Mouse (Mus musculus) cerebellum, postnatal 36 days (tissue): ENCODE data around the gene Ppp1r14b.
"Not testable (repeated sequence)": the region's sequence is repeated elsewhere in the genome, so short reads cannot be mapped to it uniquely, and the experiment has no call there.

Source experiments
- DNase-seq, 2 experiments: peaks; one replicate each; pipeline ENCODE4 v3.0.0; 2021 to 2022; ENCODE audit warnings: mixed read lengths in 2 of 2

Gene Ppp1r14b

DNA sequence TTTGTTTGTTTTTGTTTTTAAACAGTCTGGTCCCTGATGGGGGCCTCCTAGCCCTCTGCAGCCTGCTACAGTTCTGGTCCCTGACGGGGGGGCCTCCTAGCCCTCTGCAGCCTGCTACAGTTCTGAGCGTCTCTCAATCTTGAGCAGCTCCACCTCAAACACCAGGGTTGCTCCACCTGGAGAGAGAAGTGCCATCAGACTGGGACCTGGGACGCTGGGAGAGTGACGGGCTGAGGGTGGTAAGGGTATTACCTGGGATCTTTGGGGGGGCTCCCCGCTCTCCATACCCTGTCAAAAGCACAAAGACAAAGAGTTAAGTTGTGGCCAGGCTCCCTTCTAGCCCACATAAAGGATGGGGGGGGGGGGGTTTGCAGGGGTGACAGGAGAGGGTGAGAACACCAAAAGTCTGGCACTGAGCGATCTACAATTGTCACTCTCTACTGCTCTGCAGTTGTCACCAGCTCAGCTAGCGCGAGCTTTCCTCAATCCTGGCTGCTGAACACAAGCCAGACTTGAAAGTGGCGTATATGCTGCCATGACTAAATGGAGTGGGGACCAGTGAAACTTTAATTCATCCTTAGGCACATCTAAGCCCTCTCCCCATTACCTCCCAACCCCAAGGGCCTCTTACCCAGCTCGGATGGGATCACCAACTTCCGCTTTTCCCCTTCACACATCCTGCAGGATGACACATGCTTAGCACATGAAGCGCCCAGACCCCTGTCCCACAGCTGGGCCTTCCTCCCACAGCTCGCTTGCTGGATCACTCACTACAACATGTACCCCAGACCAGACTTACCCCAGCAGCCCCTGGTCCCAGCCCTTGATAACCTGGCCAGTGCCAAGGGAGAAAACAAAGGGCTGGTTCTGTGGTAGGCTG lies 3.2 kb downstream of the Ppp1r14b start:
- DNase-seq, result no peak

DNA sequence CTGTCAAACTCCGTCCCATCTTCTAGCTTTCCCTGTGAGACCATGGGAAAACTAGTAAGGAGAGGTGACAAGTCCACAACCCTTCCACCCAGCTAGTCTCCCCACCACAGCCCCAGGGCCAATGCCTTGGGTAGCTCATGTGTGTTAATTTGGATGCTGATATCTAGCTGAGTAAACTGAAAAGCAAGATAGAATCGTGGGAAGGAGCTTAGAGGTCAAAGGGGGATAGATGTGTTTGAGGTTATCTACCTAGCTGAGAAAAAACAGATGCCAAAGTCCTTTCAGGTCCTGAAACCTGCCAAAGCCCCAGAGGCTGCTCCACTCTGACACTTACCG lies 3.8 kb downstream of the Ppp1r14b start:
- DNase-seq, result no peak

DNA sequence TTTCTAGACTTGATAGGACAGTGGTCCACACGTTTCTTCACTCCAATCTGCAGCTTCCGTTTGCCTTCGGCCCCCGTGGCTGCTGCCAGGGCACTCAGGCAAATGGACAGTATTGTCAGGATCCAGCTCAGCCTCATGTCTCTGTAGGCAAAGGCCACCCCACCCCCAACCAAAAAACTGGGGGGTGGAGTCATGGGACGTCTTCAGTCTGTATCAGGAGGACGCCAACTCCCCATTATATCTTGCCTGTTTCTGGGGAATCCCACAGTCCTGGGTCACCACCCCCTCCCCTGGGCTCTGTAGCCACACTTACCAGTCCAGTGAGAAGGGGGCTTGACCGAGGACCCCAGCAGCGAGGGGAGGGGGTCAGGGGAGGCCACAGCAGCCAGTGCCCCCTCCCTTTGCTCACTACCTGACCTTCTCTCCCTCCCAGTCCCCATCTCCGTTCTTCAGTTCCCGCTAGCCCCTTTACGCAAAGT lies 4.3 kb downstream of the Ppp1r14b start:
- DNase-seq, result peak in 1 of 2 experiments; percentile 34

DNA sequence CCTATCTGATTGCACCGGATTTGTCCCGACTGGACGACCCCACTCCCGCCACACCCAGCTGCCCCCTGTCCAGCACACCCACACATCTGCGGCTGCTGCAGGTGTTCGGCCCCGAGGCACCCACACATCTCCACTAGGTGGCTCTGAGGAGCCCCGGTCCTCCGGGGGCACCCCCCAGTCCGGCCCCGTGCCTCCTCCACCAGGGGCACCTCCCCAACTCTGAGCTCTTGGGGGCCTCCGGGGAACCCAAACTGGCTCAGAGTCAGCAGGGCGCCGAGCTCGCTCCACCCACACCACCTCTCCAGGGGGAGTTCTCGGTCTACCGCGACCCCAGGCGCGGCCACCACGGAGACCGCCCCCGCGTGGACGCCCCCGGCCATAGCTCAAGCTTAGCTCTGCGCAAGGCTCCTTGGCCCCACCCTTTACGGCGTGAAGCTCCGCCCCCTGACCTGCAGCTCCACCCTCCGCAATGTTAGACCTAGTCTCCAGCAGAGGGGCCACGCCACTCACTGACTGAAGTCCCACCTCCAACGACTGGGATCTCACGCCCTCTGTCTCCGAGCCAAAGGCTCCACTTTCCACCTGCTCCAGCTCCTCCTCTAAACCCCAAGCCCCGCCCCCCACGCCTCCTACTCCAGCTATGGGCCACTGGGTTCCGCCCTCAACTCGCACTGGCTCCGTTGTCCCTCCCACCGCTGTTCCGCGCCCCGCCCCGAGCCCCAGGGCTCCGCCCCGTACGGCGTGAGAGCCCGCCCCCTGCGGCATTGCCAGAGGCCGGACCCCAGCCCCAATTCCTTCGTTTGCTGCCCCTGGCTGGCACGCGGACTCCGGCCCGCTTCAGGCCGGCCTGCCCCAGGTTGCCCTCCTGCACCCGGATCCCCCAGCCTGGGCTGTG lies 5.0 kb downstream of the Ppp1r14b start:
- peak; percentile 98 to 100 for DNase-seq

DNA sequence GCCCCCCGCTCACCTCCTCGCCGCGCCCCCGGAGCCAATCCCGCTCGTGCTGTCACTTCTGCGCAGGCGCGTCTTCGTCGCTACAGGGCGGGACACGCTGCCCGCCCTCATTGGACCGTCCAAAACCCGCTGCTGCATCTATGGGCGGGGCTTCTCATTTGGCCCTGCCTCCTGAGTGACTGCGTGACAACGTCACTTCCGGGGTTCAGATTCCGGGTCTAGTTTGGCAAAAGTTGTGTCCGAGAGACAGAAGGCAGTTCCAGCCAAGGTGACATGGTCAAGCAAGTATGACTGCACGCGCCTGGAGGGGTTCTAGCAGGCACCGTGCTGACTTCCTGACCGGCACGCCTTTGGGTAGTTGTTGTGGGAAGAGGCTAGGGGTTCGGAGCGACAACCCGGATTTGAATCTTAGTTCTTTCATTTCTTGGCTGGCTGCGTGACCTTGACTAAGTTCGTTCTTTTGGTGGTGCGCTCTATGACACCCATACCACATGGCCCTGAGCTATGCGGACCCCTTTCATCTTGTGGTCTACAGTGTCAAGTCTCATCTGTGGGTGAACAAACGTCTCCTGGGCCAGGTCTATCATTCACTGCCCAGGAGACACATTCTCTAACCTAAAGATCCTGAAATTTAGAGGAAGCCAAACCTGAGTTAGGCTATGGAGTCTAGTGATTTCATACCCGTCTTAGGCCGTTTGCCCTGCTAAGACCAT lies 5.8 kb downstream of the Ppp1r14b start, which contains the start of gene Fkbp2:
Gene Fkbp2 (minus strand): TSS at position 121 of the 713 bp plus-strand sequence.
- DNase-seq, result peak; percentile 99

DNA sequence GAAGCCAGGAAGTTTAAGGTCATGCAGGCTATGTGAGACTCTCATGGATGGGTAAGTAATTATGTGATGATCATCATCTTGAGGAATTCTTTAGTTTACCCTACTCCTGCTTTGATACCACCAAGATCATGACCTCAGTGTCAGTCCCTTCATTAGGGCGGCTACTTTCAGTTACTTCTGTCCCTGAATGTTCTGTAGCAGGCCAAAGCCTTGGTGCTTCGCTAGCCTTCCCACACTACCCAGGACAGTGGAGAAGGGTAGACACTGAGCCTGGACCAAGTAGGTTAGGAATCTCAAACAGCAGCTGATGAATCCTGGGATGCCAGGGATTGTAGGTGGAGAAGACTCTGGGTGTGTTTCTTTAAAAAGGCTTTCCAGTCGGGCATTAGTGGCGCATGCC lies 6.7 kb downstream of the Ppp1r14b start:
- DNase-seq, result no peak

DNA sequence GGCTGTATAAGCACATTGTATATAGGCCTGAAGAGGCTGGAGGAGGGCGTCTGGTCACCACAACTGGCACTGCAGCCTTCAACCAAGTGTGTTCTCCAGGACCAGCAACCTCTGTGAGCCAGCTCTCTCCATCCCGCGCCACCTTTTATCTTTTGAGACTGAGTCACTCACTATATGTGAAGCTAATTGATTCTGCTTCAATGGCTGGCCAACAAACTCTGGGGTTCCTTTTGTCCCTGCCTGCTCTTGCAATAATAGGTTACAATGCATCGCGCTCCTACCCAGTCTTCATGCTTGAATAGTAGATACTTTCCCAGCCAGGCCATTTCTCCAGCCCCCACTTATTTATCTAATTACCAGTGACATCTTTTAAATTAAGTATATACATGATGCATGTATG lies 8.9 kb downstream of the Ppp1r14b start:
- no peak for DNase-seq

DNA sequence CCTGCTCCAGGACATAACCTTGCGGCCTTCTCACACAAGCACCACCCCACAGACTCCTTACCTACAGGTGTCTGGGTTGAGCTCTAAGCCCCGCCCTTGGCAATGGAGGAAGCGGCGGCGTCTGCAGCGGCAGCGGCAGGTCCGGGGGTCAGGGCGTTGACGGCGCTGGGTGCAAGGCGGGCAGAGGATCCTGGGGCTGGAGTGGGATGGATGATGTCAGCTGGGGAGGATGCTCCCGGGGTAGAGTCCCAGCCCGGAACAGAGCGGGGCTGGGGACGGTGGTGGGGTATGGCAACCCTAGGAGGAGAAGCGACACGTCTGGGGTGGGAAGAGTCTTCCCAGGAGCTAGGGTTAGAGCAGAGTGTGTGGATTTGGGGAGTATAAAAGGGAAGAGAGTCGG lies 10.5 kb downstream of the Ppp1r14b start:
- no peak for DNase-seq

DNA sequence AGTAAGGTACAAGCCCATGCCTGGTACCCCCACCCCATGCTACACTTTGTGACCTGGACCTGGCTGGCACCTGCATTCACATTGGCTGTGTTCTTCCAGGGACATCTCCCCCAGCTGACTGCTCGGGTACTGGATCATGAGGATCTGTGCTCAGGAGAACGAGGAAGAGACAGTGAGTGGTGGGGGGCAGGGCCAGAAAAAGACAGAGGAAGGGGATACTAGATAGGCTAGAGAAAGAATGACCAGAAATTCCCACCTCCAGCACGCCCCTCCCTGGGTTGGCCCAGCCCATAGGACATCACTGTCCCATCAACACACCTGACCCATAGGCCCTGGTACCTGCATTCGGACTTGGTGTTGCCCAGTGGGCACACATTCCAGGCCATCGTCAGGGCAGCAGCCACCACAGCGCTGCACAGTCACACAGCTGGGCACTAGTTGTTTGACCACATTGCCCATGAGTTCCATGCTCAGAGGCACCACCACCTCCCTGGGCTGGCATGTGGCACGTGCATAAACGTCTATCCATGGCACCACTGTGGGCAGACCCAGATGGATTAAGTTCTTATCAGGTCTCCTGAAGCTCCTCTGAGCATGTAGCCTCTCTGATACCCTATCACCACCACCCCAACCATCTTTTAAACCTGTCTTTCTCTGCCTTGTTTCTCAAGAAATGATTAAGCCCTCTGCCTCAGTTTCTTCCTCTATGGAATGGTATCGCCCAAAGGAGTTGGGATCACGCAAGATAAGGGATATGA lies 11.4 kb downstream of the Ppp1r14b start:
- no peak for DNase-seq

DNA sequence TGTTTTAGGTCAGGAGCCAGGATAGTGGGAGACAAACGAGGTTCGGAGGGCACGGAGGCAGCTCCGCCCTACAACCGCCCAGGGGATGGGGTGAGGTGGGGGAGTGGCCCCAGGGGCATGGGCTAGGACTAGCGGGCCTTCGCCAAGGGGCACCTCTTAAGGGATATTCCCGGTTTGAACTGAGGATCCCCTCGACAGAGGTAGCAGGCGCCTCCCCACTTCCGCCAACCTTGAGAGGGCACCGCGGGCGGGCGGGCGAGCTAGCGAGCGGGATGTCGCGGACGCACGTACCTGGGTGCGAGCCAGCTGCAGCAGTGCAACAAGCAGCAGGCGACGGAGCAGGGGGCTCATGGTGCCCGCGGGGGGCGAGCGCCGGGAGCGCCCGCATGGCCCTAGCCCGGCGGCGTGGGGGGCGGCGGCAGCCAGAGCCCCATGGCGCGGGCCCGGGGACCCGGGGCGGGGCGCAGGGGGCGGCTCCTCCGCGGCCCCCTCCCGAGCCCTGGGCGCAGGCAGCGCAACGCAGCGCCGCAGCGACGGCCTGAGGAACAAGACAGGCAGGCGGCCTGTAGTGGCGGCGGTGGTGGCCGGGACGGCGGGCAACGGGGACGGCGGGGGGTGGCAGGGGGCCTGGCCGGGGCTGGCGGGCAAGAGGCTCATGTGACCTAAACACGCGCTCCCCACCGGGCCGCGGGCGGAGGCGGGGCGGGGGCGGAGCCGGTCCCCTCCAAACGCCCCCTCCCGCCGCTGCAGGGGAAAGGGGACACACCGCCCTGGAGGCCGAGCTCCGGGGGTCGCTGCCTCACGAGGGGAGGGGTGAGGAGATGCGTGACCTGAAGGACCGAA lies 12.5 kb downstream of the Ppp1r14b start, which contains the start of gene Vegfb:
Gene Vegfb (minus strand): TSS at position 591 of the 843 bp plus-strand sequence.
- peak; percentile 66 to 75 for DNase-seq

DNA sequence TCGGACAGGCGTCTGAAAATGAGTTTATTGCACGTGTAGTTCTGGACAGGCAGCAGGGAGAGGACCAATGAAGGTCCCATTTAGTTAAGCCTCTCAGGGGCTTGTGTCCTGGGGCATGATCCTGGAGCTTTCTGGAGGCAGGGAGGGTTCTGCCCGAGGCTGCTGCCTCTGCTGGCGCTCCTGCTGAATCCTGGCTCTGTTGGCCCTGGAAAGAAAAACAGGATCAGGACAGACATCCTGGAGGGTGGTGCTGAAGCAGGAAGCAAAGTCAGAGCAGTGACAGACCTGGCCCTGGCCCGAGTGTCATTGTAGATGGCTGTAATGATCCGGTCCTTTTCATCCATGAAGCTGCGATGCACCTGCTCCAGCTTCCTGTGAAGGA lies 13.1 kb downstream of the Ppp1r14b start:
- no peak for DNase-seq

DNA sequence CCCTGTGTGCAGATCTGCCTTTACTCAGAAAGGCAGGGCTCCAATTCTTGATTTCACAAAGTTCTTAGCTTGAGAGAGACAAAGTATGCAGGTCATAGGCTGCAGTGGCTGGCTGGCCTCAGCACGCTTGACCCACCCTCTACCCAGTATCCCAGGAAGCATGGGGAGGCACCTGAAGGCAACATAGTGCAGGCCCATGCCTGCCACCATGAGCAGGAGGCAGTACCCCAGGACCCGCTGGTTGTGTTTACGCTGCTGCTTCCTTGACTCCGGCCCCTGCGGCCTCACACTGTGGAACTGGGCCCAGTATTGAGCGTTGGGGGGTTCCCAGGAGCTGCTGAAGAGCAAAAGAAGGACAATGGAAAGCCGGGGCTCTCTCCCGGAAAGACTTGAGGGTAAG lies 14.5 kb downstream of the Ppp1r14b start:
- no peak for DNase-seq

DNA sequence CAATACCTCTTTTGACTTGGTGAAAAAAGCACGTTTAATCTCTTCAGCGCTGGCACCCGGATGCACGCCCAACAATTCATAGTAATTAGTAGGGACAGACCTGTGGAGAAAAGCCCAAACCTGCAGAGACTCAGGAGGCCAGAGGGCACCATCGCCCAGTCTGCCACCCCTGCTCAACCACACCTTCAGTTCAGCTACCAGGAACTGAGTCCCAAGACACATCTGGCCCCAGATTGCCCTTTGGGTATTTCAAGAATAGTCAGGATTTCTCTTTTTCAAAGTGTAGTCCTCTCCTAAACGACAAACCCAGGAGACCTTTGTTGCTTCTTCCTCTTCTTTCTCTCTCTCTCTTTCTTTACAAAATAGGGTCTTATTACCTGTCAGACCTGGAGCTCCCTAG lies 15.9 kb downstream of the Ppp1r14b start:
- no peak for DNase-seq

DNA sequence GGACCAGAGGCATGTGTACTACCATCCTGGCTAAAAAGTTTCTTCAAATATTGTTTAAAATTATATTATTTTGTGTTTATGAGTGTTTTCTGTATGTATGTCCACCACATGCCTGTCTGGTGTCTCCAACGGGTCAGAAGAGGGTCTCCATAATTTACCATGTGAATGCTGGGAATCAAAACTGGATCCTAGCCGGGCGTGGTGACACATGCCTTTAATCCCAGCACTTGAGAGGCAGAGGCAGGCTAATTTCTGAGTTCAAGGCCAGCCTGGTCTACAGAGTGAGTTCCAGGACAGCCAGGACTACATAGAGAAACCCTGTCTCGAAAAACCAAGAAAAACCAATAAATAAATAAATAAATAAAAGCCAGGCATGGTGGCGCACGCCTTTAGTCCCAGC lies 16.4 kb downstream of the Ppp1r14b start:
- not testable (repeated sequence) for DNase-seq

DNA sequence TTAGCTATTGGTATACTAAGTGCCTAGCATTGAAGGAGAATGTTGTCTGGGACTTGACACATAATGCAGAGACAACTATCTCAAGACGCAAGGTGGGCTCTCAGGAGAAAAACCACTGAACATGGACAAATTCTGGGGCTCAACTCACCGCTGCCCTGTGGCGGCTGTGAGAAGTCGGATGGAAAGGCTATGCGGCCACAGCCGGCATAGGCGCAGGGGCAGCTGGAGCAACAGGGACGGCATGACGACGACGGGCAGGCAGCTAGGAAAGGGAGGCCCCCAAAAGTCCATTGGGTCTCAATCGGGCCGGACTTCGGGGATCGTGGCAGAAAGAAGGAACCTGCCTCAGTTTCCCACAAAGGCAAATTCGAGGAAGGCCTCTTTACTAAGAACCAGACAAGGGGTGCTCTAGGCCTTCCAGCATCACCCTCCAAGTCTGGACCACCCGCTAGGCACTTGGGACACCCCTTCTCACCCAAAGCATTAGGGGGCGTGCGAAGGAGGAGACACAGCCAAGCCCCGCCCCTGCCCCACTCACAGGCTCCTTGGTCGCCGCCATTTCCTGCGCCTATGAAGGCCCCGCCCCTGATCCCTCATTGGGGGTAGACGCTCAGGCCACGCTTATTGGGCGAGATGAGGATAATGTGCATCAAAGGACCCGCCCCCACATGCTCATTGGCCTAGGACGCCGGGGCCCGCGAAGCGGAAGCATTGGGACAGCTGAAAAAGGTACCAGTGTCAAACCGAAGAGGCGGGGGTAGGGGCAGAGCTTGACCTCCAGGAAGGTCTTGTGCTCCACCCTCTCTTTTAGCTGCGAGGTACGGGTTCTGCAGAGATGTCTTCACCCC lies 17.5 kb downstream of the Ppp1r14b start, which contains the start of gene Dnajc4:
Gene Dnajc4 (minus strand): TSS at position 562 of the 848 bp plus-strand sequence.
- DNase-seq, result peak; percentile 91 to 95

DNA sequence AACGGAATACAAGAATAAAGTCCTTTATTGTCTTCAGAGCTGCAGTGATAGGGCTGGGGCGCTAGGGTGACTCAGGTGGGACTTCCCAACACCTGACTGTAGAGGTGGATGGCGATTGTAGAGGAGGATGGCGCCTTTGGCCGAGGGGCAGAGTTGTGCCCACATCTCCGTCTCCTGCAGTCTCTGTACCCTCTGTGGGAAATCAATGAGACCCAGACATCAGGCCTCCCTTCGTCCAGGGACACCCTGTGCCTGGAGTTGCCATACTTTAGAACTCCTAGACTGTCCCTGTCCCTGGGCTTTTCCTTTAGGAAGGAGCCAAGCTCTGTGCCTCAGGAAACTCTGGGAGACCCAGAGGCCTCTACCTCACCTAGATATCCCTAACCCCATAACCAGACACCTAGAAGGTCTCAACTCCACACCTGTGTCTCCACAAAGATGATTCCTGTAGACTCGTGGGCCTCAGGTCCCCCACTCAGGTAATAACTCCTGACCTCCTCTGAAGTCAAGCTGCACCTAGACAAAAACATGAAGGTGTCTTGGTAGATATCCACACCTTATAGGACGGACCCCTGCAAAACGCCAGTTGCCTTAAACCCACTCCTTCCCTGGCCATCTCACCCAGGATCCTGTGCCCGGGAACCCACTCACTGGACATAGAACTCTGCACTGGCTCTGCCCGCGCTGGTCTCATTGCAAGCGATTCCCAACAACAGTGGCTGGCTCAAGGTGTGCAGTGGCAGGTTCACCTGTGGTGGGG lies 18.4 kb downstream of the Ppp1r14b start:
- no peak for DNase-seq

DNA sequence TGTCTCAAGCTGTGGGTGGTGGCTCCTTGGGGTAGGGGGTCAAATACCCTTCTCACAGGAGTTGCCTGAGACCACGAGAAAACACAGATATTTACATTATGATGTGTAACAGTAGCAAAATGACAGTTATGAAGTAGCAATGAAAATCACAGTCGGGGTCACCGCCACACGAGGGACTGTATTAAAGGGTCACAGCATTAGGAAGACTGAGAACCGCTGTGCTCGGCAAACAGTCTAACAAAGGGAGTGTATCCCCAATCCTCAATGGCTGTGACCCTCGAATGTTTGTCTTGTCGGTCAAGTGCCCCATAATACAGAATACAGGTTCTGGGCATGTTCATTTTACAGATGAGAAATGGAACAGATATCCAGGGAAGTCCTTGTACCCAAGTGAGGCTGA lies 19.2 kb downstream of the Ppp1r14b start:
- no peak for DNase-seq

DNA sequence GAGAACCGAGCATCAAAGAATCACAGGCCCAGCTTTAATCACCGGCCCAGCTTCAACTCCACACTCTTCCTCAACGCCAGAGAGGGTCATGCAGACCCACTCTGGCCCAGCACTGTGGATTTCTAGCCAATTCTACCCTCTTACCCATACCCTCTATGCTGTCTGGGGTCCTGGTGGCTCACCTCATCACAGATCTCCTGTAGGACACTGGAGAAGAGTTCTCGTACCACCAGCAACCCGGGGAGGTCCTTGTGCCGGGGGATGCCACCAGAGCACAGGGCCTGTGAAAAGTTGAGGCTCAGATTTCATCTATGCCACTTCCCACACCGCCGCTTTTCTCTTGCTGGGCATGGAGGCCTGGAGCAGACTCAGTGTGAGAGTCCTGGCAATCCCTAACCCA lies 19.7 kb downstream of the Ppp1r14b start:
- no peak for DNase-seq
